Mouse (Mus musculus) hindbrain, embryonic 15.5 days (tissue): ENCODE data around the gene Spag9. TPM values are rescaled to one million over a fixed set of nuclear protein-coding genes. Genes with fewer than 3 reads are reported as not detected.

ENCODE experiments used
- ATAC-seq: fragments of 200-750 bp; cut with Nextera tagmentation; 2 replicates; pipeline ENCODE4 v1.8.0; 2017; ENCODE audit warnings: low read depth, moderate number of reproducible peaks, moderate TSS enrichment; ENCODE audit not compliant: low FRiP score
- H3K27ac ChIP-seq: fragments of 300-500 bp; sonication (generic); replicated peaks from 2 replicates; pipeline ENCODE4 v1.5.1; 2015; ENCODE audit warnings: mild to moderate bottlenecking, inconsistent platforms
- H3K27me3 ChIP-seq: fragments of 300-500 bp; sonication (generic); 2 replicates; pipeline ENCODE4 v1.6.1; 2015; ENCODE audit warnings: control low read depth, inconsistent platforms
- H3K36me3 ChIP-seq: fragments of 300-500 bp; sonication (generic); 2 replicates; pipeline ENCODE4 v1.6.1; 2015; ENCODE audit warnings: control low read depth, inconsistent platforms
- H3K4me1 ChIP-seq: fragments of 300-500 bp; sonication (generic); replicated peaks from 2 replicates; pipeline ENCODE4 v1.6.1; 2015; ENCODE audit warnings: control low read depth, inconsistent platforms
- H3K4me2 ChIP-seq: fragments of 300-500 bp; sonication (generic); 2 replicates; pipeline ENCODE4 v1.6.1; 2015; ENCODE audit warnings: moderate library complexity, mild to moderate bottlenecking, inconsistent platforms
- H3K4me3 ChIP-seq: fragments of 300-500 bp; sonication (generic); 2 replicates; pipeline ENCODE4 v1.5.1; 2015; ENCODE audit warnings: mild to moderate bottlenecking, inconsistent platforms
- H3K9ac ChIP-seq: fragments of 300-500 bp; sonication (generic); 2 replicates; pipeline ENCODE4 v1.6.1; 2015; ENCODE audit warnings: inconsistent platforms
- H3K9me3 ChIP-seq: fragments of 300-500 bp; sonication (generic); 2 replicates; pipeline ENCODE4 v1.6.1; 2016; ENCODE audit warnings: control low read depth, inconsistent platforms
- WGBS: fragments of 180-500 bp; shearing (Covaris S2); methylation state at CpG from one replicate; pipeline ENCODE4 v1.1.7; 2015; 5-methylcytosine and 5-hydroxymethylcytosine counted together
- polyA plus RNA-seq: library from polyadenylated mRNA; unstranded; fragments of >200 nt; fragmentation: Nextera tagmentation; extraction: Ambion mirVana; gene quantifications from 2 replicates; pipeline ENCODE4 v1.2.1, GENCODE M21; 2015

Spag9 gene
- polyA plus RNA-seq, 1 experiment from 2014 or later, result 77.4 TPM

GRCm38 (mm10) chr11:93987625-93988327, 8.1 kb upstream of the Spag9 start:
- H3K4me3 ChIP-seq, result no peak overlapping the region
- H3K9me3 ChIP-seq, result no peaks in the 10 kb centered on the region
- no peak overlapping the region for H3K4me2 ChIP-seq
- H3K4me1 ChIP-seq, result no peaks in the 10 kb centered on the region
- H3K27me3 ChIP-seq, result no peaks in the 10 kb centered on the region
- H3K9ac ChIP-seq, result no peak overlapping the region
- no peaks in the 10 kb centered on the region for H3K36me3 ChIP-seq
- no peak overlapping the region for H3K27ac ChIP-seq
- WGBS, result 74% methylated on average over 8 of the region's 8 CpGs
- ATAC-seq, result no peak

DNA sequence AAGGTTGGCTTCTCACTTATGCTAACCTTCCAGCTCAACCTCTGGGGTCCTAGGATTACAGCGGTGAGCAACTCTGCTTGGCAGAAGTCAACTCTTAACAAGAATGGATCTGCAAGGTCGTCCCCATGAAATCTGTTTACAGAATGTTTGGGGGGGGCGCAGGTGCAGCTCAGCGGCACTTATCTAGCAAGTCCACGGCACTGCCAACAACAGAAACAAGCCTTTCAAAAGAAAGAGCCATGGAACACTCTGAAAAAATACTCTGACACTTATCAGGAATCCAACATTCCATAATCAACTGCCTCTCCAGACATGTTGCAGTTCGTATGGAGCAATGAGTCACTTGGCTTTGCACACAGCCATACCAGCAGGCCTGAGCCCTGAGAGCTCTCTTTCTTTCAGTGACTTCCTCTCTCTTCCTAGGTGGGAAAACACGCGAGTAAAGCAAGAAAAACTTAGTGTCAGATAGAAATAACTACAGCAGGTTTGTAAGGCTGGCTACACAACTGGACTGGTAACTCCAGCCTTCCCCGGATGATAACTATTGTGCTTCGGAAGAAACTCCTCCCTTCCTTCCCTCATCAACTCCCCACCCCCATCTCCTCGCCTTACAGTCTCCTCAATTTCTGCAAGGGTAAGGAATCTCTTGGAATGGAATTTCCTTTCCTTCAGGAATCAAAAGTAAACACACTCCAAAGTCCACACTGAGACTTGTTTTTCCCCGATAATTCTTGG, 7.4 kb upstream of the Spag9 start:
- H3K4me3 ChIP-seq, result no peak overlapping the region
- no peak overlapping the region for H3K4me2 ChIP-seq
- ATAC-seq, result no peak
- no peaks in the 10 kb centered on the region for H3K9me3 ChIP-seq
- no peaks in the 10 kb centered on the region for H3K4me1 ChIP-seq
- H3K36me3 ChIP-seq, result no peaks in the 10 kb centered on the region
- WGBS, result 75% methylated on average over 12 of the region's 12 CpGs
- no peak overlapping the region; the same call in 1 of the 2 replicates for H3K27ac ChIP-seq
- H3K27me3 ChIP-seq, result no peaks in the 10 kb centered on the region
- H3K9ac ChIP-seq, result no peak overlapping the region

DNA sequence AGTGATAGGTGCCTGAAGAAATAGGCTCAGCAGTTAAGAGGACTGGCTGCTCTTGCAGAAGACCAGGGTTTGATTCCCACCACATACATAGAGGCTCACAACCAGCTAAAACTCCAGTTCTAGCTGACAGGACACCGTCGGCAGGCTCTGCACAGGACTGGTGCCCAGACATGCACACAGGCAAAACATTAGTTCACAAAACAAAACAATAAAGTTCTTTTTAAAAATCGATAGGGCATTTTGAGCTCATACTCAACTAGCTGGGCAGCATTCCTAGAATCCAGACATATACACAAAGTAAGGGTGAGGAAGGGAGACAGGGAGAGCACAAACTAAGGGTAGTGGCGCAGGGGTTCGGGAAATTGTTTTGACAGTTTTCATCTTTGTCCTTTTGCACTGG, 1.4 kb upstream of the Spag9 start:
- Histone ChIP-seq H3K4me1 (peaks cover 37% of the 10 kb centered on the region), H3K4me2 (peak overlapping the region; percentile 87), H3K36me3 (no peaks in the 10 kb centered on the region), H3K27me3 (0 out of 2 replicates have a peak, but pooled peaks cover 3% of the 10 kb centered on the region), H3K4me3 (peak overlapping the region; percentile 93), H3K27ac (peak overlapping the region; percentile 97), H3K9me3 (no peaks in the 10 kb centered on the region), H3K9ac (0 out of 2 replicates have a peak overlapping the region, but pooled peaks have one; percentile 4)
- 64% methylated on average over 5 of the region's 5 CpGs for WGBS
- no peak for ATAC-seq

DNA sequence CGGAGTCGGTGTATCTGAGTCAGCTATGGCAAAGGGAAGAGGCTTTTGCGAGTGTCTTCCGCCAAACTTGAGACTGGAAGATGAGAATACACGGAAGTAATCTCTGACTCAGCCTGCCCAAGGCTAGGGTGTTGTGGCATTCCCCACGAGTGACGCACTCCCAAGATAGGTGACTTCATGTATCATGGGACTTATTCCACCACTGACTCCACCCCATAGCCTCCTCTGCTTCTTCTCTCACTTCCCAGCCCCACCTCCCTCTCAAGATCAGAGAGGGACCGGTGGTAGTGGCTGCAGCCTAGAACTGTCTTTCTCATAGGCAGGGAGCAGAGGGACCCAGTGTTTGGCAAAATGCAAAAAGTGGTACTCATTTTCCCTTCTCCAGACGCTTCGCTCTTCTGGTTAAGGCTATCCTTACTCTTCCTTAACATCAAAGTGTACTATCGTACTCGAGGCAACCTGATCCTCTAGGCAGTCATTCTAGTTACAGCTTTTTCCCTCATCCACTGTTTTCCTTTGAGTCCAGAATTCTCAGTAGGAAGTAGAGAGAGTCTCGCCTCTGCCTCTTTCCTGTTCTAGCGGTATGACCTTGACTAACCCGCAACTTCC, 676 bp upstream of the Spag9 start:
- Histone ChIP-seq H3K4me1 (peaks cover 39% of the 10 kb centered on the region), H3K9ac (peak overlapping the region; percentile 89), H3K4me2 (peak overlapping the region; percentile 87), H3K4me3 (peak overlapping the region; percentile 93), H3K36me3 (no peaks in the 10 kb centered on the region), H3K27ac (peak overlapping the region; percentile 97), H3K27me3 (0 out of 2 replicates have a peak, but pooled peaks cover 3% of the 10 kb centered on the region), H3K9me3 (no peaks in the 10 kb centered on the region)
- peak; percentile 40; the same call in 1 of the 2 replicates for ATAC-seq
- WGBS, result 9% methylated on average over 15 of the region's 15 CpGs

DNA sequence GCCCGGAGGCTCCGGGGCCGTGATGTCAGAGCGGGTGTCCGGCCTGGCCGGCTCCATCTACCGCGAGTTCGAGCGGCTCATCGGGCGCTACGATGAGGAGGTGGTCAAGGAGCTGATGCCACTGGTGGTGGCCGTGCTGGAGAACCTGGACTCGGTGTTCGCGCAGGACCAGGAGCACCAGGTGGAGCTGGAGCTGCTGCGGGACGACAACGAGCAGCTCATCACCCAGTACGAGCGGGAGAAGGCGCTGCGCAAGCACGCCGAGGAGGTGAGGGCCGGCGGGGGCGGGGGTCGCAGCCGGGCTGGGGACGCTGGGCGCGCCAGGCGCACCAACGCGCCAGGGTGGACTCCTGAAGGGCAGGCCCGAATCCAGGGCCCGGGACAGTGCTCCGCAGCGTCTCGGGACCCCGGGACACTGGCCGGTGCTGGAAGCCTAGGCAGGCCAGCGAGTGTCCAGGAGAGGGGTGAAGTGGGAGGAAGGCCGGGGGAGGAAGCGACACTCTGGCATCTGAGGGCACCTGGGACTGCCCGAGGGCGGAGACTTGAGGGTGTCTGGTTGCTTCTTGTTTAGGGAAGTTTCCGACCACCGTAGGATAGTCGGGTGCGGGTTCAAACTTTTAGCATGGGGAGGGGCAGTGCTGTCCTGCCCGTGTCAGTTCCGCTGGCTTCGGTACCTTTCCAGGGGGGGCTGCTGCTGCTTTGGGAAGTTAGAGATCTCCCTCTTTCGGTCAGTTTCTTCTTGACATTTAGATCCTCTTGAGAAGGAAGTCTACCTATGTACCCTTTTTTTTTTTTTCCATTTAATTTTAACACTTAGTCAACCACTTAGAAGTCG, 632 bp downstream of the Spag9 start:
- H3K4me3 ChIP-seq, result peak overlapping the region; percentile 93
- H3K27ac ChIP-seq, result peak overlapping the region; percentile 97
- peak overlapping the region; percentile 89 for H3K9ac ChIP-seq
- H3K4me1 ChIP-seq, result peaks cover 39% of the 10 kb centered on the region
- WGBS, result under 1% methylated on average over 57 of the region's 58 CpGs
- no peaks in the 10 kb centered on the region for H3K9me3 ChIP-seq
- H3K4me2 ChIP-seq, result peak overlapping the region; percentile 87
- H3K27me3 ChIP-seq, result 0 out of 2 replicates have a peak, but pooled peaks cover 3% of the 10 kb centered on the region
- H3K36me3 ChIP-seq, result no peaks in the 10 kb centered on the region
- peak; percentile 76 for ATAC-seq

DNA sequence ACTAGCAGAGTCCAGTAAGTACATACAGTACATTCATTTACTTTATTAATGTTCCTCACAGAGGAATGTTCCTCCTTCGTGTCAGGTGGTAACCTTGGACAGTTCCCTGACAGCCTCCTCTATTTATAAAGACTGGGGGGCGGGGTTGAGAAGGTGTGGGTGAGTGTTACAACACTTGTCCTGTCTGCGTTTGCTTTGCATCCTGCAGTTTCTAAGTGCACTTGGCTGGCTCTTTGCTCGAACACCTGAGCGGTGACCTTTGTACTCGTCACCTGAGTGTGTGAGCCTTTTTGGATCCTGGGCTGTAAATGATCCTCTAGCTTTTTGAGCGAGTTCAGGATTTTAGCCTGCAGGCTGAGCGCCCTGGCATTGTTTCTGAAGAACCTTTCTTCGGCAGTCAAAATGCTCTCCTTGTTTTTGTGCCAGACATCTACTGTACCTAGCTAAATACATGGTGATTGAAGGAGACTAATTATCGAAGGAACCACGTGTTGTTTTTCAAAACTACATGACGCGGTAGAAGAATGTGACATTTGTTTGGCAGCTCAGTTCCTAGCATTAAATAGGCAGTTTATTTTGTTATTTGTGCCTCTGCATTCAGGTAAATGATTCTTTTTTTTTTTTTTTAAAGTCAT, 1.4 kb downstream of the Spag9 start:
- peak overlapping the region; percentile 27; the same call in 1 of the 2 replicates for H3K27ac ChIP-seq

GRCm38 (mm10) chr11:93999276-93999675, 3.4 kb downstream of the Spag9 start:
- Histone ChIP-seq H3K27me3 (no peaks in the 10 kb centered on the region), H3K36me3 (no peaks in the 10 kb centered on the region), H3K27ac (no peak overlapping the region), H3K4me3 (no peak overlapping the region), H3K4me2 (no peak overlapping the region), H3K9ac (no peak overlapping the region), H3K9me3 (no peaks in the 10 kb centered on the region), H3K4me1 (peaks cover 39% of the 10 kb centered on the region)
- ATAC-seq, result no peak

More for the DNA sequence above, 1.4 kb downstream of the Spag9 start:
- Histone ChIP-seq H3K9me3 (no peaks in the 10 kb centered on the region), H3K27me3 (0 out of 2 replicates have a peak, but pooled peaks cover 3% of the 10 kb centered on the region), H3K9ac (peak overlapping the region; percentile 89), H3K4me3 (peak overlapping the region; percentile 93), H3K4me2 (peak overlapping the region; percentile 87), H3K36me3 (no peaks in the 10 kb centered on the region), H3K4me1 (peaks cover 39% of the 10 kb centered on the region)
- no peak for ATAC-seq
- 32% methylated on average over 13 of the region's 13 CpGs for WGBS

GRCm38 (mm10) chr11:94003346-94003745, 7.5 kb downstream of the Spag9 start:
- WGBS, result 94% methylated on average over 2 of the region's 2 CpGs

GRCm38 (mm10) chr11:94019091-94019490, 23.2 kb downstream of the Spag9 start:
- ATAC-seq, result no peak
- no peak overlapping the region for H3K4me3 ChIP-seq
- no peaks in the 10 kb centered on the region for H3K9me3 ChIP-seq
- H3K4me1 ChIP-seq, result no peaks in the 10 kb centered on the region
- H3K27me3 ChIP-seq, result no peaks in the 10 kb centered on the region
- no peak overlapping the region for H3K9ac ChIP-seq
- H3K27ac ChIP-seq, result no peak overlapping the region
- peaks cover 10% of the 10 kb centered on the region; the same call in 1 of the 2 replicates for H3K36me3 ChIP-seq
- 93% methylated on average over 5 of the region's 5 CpGs for WGBS
- H3K4me2 ChIP-seq, result no peak overlapping the region

More at GRCm38 (mm10) chr11:94003346-94003745, 7.5 kb downstream of the Spag9 start:
- H3K27me3 ChIP-seq, result no peaks in the 10 kb centered on the region
- no peak for ATAC-seq
- no peak overlapping the region for H3K27ac ChIP-seq
- H3K4me2 ChIP-seq, result no peak overlapping the region
- H3K4me3 ChIP-seq, result no peak overlapping the region
- no peak overlapping the region for H3K9ac ChIP-seq
- no peaks in the 10 kb centered on the region for H3K36me3 ChIP-seq
- H3K9me3 ChIP-seq, result no peaks in the 10 kb centered on the region
- peaks cover 14% of the 10 kb centered on the region for H3K4me1 ChIP-seq

- H3K4me1 ChIP-seq, result no peaks in the 10 kb centered on the region
- ATAC-seq, result no peak
- peaks cover 10% of the 10 kb centered on the region; the same call in 1 of the 2 replicates for H3K36me3 ChIP-seq
- 65% methylated on average over 6 of the region's 6 CpGs for WGBS
- H3K27me3 ChIP-seq, result no peaks in the 10 kb centered on the region
- H3K4me3 ChIP-seq, result no peak overlapping the region
- no peaks in the 10 kb centered on the region for H3K9me3 ChIP-seq
- no peak overlapping the region for H3K27ac ChIP-seq
- H3K4me2 ChIP-seq, result no peak overlapping the region
- no peak overlapping the region for H3K9ac ChIP-seq
Measured at GRCm38 (mm10) chr11:94020403-94020802, 24.5 kb downstream of the Spag9 start.

- H3K27me3 ChIP-seq, result no peaks in the 10 kb centered on the region
- no peaks in the 10 kb centered on the region for H3K4me1 ChIP-seq
- no peak overlapping the region for H3K4me3 ChIP-seq
- H3K27ac ChIP-seq, result no peak overlapping the region
- no peak overlapping the region for H3K4me2 ChIP-seq
- H3K9me3 ChIP-seq, result no peaks in the 10 kb centered on the region
- no peak overlapping the region for H3K9ac ChIP-seq
- 94% methylated on average over 4 of the region's 4 CpGs for WGBS
- ATAC-seq, result no peak
- no peaks in the 10 kb centered on the region for H3K36me3 ChIP-seq
Measured at GRCm38 (mm10) chr11:94026289-94026688, 30.4 kb downstream of the Spag9 start.
